Mouse (Mus musculus) adipocyte (in vitro differentiated cells): ENCODE results near the gene Gtf3c6.
"Not testable (repeated sequence)": the region's sequence is repeated elsewhere in the genome, so short reads cannot be mapped to it uniquely, and the experiment has no call there.

Experiments used
- DNase-seq: peaks from one replicate; pipeline ENCODE4 v3.0.0-alpha.2; 2016; ENCODE audit warnings: low spot score

The Gtf3c6 gene

DNA sequence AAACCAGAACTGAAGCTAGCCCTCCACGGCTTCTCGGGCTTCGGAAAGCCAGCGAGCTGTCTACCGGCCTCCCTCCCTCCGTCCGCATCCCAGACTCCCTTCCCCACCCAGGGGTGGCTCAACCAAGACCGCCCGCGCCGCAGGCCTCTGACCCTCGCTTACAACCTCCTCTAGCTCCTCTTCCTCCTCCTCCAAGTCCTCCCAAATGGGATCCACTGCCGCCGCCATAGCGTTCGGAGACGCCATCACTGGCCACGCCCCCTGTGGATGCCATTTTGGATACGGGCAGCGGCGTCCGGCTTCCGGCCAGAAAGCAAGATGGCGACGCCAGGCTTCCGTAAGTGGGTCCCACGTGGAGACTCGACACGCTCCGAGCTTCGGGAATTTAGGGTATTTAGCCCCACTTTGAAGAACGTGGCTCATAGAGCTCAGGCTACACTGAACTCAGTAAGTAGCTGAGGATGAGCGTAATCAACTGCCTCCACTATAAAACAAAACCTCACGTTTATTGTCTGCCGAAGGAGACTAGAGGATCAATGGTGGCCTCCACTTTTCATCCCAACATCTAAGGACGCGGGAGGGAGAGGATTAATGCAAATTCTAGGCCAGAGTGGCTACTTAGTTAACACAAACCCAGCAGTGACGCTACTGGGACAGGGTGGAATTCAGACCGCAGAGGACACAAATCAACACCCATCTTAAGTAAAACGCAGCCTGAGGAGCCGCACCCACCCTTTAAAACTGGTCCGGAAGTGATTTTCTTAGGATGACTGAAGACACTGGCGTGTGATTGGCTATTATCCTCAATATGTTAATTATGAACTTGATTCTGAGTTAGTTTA lies at the start of gene Gtf3c6:
Gene Gtf3c6 (minus strand): TSS at position 695 of the 842 bp plus-strand sequence.
- DNase-seq, result peak; percentile 92

DNA sequence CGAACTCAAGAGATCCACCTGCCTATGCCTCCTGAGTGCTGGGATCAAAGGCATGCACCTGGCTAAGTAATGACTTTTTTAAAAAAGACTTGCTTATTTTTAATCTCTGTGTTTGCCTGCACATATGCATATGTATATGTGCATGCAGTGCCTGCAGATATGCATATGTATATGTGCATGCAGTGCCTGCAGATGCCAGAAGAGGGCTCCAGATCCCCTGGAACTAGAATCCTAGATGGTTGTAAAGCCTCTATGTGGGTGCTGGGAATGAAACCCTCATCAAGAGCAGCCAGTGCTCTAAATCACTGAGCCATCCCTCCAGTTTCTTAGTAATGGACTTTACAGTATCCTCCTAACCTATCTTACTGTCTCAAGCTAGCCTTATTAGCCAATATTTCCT lies 48.1 kb upstream of the Gtf3c6 start:
- DNase-seq, result no peak

DNA sequence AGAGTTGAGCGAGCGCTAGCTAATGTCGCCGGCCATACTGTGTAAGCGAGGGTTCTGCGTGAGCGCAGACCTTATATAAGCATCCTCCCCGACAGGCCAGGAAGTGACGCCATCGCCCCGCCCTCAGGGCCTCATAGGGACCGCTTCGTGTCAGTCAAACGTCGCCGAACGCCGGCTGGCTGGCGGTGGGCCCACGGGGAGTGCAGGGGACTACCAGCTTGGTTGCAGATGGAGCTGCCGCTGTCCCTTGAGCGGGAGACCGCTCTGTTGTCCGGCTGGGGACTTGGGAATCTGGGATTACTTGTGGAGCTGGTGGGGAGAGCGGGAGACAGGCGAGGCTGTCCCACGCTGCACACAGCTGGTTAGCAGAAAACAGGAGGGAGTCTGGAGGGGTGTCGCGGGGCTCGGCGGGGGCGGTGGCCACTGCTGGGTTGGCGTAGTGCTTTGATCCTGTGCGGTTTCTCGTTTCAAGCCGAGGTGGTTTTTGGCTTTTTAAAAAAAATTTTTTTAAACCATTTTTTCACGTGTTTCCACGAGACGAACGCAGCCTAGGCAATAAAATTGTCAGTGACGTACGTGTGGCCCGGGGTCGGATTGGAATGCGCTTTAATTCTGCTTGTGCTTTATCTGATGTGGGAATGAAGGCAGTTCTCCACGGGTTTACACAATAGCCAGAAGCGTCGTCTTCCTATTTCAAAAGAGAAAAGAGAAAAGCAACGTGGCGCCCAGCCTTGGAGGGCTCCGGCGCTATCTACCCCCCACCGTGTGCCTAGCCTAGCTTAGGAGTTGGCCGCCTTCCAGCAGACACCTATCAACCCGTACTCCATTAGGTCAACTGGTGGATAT lies 44.5 kb upstream of the Gtf3c6 start, which contains the start of gene Amd1:
Gene Amd1 (minus strand): TSS at position 47 of the 846 bp plus-strand sequence.
- DNase-seq, result peak; percentile 99

DNA sequence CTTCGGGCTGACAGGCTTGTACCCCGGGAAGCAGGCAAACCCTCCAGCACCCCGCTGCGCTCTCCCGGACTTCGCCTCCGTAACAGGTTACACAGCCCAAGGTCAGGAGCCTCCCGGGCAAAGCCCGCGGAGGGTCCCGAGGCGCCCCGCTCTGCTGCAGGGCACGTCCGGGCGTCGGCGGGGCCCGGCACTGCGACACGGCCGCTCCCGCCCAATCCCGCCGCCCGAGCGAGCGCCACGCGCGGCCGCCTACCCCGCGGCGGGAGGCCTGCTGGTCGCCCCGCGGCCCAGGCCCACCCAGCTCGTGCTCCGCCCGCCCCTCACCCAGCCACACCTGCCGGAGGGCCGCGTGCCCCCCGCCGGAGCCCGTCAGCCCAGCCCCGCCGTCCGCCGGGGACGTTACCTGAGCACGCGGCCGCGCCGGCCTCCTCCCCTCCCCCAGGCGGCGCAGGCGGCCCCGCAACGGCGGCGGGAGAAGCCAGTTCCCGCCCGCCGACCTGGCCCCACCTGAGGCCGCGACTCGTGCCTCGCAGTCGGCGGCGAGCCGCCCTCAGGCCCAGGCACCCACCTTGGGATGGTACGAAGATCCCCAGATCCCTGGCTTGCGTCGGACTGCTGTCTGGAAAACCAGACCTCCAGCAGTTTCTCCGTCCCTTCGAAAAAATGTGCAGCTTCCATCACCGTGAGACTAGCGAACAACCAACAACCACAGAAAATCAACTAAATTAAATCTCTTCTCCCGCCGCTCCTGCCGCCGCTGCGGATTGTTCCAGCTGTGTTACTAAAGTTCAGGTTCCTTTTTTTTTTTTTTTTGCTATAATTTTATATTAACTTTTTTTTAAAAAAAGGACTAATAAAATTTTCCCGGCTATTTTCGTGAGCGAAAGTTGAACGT lies 43.5 kb upstream of the Gtf3c6 start:
- not testable (repeated sequence) for DNase-seq

DNA sequence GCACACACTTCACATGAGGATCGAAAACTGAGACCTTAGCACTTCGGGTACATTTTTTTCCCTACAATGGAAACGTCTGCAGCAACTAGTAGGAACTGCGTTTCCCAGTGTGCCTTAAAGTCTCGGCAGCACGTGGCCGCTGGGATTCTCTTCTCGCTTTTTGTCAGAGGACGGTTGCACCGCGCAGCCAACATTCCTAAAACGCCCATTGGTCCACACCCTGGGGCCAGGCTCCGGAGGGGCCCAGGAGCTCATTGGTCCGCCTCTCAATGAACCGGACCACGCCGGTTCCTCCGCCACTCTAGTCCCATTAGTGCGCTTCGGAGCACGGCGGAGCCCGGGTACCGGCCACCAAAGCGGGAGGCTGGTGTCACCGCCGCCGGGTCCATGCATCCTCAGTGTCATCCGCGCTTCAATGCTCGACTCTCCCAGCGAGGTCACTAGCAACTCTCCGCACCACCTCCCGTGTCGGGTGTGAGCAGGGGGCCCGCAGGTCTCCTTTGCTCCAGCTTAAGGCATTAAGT lies 42.8 kb upstream of the Gtf3c6 start:
- peak; percentile 94 for DNase-seq

DNA sequence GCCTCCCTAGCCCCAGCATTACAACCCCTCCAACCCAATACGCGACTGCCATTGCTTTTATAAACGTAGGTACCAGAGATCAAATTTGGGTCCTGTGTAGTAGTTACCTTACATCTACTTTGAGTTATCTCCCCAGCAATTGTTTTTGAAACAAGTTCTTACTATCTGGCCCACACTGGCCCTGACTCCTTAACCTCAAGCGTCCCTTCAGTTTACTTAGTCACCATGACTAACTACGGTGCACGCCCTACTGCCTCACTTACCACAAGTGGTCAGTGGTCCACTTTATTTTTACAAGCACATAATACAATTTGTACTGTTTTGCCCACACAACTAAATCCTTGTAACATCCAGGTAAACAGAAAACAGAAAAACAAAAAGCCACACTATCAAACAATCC lies 34.7 kb upstream of the Gtf3c6 start:
- no peak for DNase-seq

DNA sequence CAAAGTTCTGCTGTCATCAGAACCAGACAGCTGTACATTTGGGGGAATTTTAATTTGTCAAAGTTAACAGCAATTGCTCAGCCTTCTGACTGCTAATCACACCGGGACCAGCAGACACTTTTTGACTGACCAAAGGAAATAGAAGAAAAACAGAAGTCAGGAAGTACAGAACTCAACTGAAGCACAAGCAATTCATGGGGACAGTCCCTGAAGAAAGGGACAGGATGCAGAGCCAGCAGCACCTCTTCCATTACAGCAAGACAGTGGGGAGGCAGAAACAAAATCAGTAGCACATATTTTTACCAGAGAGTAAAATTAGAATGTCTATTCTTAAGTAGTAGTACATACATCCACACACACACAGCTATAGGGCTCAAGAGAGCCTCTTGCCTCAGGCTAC lies 28.9 kb upstream of the Gtf3c6 start:
- no peak for DNase-seq

DNA sequence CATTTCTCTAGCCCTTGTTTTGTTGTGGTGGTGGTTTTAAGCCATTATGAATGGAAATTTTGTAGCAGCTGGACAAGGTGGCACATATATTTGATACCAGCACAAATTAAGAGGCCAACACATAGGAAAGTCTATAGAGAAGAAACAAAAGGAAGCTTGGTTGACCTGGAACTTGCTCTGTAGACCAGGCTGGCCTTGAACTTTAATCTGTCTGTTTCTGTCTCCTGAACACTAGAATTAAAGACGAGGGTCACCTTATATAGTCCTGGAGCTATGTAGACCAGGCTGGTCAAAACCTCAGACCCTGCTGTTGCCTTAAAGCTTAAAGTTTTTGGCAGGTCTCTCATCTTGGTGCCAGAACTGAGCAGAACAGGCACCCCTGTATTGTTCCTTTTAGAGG lies 27.7 kb upstream of the Gtf3c6 start:
- DNase-seq, result no peak

DNA sequence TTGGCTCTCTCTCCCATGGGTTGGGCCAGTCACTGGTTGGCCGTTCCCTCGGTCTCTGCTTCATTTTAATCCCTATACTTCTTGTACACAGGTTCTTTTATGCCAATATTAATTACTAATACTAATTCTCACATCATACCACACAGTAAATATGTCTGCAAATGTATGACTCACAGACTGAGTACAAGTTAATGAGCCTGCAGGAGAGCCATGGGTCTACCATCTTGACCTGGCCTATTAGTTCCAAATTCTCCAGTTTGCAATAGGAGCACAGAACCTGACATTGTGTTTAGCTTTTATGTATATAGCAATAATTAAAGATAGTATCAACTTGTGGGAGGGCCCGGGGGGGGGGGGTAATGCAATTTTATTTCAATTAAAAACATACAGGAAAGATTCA lies 27.1 kb upstream of the Gtf3c6 start:
- no peak for DNase-seq

DNA sequence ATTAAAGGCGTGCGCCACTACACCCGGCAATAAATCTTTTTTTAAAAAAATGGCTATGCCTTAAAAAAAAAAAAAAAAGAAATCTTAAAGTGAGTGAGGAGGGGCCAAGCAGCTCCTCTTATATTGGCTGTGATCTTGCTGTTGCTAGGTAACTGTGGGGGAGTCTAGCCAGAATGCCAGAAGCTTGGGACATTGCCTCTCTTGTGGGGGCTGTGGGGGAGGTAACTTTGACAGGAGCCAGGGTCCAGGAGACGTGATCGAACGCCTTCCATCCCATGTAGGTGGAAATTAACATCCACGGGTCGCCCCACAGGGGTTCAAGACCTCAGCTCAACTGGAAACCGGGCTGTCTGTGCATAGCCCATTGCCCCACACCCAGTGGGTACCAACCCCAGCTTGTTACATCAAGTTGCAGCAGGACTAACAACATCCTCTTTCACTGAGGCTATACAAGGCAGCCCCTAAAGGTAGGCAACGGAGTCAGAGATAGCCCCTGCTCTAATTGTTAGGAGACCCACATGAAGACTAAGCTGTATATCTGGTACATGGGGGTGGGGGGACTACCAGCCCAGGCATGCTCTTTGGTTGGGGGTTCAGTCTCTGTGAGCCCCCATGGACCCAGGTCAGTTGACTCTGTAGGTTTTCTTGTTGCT lies 26.4 kb upstream of the Gtf3c6 start:
- no peak for DNase-seq

DNA sequence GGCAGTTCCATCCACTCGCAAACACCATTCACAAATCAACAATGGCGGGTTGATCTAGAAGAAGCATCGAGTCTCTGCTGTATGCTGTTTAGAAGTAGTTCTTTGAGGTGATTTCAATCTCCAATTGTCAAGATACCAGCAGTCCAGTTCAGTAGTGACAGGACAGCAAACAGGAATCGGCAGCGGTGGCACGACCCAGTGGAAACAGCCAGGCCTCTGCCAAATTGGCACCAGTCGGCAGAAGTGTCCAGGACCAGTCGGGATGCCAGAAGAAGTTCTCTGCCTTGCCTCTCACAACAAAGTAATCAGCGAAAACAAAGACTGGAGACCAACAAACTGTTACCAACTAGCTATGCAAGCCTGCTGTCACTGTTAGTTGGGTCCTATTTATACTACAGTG lies 25.7 kb upstream of the Gtf3c6 start:
- no peak for DNase-seq

DNA sequence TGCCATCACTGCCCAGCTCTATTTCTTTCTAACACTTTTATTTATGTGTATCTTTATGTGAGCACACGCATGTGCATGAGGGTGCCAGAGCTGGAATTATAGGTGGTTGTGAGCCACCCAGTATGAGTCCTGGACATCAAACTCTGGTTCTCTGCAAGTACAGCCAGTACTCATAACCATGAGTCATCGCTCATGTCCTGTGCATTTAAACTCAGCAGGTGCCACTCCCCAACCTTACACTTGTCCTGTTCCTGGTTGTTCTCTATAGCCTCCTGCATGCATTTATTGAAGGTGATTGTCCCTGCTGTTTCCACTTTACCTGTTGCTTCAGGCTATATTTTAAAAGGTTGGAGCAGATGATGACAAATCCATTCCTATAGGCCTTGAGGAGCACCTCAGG lies 23.7 kb upstream of the Gtf3c6 start:
- no peak for DNase-seq

DNA sequence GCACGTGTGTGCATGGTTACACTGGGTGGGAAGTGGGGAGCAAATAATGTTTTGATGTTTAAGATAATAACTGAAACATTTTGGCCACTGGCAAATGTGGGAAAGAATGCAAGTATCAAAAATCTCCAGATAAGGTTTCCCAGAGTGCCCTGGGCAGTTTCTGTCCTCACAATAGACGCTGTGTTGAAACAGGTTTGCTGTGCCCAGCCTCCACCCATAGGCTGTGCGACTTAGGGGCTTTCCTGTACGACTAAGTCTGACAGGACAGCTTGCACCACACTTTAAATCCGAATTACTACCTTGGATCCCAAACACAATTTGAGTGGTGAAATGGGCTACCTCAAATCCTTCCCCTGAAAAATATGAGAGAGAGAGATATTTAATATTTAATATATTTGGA lies 20.4 kb upstream of the Gtf3c6 start:
- no peak for DNase-seq

DNA sequence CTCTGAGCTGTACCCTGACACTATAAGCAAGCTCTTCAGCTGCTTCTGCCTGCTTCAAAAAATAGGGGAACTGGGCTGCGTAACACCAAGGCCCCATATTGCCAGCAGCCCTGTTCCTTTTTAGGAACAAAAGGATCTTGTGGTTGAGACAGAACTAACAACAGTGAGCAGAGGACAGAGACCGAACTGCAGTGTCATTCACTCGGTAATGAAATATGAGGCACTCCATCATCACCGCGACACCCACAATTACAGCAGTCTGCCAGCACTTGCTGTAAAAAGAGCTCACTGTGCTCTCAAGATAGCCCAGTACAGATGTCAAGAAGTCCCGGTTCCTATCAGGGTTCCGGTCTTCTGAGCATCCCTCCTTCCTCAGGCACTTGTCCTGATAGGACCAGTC lies 18.1 kb upstream of the Gtf3c6 start:
- DNase-seq, result no peak

DNA sequence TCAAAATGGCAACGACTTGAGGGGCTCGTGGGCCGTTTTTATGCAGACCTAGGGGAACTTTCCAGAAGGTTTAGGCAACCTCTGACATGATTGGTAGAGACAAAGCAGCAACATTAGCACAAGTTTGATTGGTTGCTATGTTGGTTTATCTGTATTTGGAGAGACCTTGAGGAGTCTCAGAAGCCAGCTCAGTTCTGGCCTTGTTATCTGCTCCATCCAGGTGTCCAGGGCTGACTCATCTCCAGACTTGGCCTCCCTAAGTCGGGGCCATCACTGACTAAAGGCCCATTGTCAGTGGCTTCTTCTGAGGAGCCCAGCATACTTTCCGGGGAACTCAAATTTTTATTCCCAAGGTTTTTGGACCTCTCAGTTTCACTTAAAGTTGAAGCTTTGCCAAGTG lies 16.0 kb upstream of the Gtf3c6 start:
- DNase-seq, result no peak

DNA sequence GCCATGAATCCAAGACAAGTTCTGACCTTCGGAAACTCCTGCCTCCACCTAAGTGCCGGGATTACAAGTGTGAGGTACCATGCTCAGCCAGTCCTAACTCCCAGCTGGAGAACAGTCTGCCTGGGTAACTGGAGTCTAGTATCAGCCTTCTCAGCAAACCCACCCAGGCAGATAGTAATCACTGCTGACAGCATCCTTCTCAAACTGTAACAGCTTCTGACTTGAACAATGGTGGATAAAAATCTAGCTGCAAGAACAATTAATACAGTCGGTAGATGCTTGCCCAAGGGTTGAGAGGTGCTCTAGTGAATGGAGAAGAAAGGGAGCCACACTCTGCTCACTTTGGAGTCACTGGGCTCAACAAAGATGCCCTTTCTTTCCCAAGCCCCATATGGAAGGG lies 13.3 kb upstream of the Gtf3c6 start:
- DNase-seq, result no peak

DNA sequence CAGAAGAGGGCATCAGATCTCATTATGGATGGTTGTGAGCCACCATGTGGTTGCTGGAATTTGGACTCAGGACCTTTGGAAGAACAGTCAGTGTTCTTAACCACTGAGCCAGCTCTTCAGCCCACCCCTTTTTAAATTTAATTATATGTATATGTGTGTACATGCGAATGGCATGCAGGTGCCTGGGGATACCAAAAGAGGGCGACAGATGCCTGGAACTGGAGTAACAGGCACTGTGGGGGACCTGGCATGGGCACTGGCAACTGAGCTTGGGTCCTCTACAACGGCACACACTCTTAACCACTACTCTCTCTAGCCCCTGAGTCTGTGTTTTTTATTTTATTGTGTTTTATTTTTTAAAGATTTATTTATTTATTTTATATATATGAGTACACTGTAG lies 7.0 kb upstream of the Gtf3c6 start:
- DNase-seq, result no peak

DNA sequence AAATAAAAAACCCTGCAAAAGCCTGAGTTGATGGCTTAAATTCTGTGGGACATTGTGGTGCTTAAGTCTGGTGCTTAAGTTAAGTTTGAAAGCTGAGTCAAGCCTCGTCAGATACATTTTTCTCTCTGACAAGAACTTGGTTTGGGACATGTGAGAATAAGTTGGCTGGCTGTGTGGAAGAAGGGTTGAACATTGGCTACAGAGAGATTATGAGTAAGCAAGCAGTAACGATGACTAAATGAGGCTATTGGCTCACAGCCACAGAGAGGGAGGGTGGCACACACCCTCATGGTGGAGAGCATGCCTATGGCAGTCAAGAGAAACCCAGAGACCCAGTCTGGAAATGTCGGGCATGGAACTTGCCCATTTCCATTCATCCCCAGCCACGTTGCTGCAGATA lies 5.8 kb upstream of the Gtf3c6 start:
- DNase-seq, result peak; percentile 65

DNA sequence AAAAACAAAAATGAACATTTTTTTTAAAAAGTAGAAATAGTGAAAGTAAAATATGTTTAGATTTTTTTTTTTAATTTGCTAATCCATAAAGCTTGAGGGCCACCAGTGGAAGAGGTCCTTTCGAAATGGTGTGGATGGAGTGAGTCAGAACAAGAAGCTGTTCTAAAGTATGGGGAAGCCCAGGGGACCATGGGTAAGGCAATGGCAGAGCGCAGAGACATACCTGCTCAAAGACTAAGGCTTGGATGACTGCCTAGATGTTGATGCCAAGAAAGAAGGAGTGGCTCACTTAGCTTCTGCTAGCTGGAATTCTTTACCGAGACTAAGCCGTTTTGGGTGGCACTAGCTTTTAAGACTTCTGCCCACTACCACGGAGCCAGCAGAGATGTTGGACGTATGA lies 4.3 kb upstream of the Gtf3c6 start:
- no peak for DNase-seq

DNA sequence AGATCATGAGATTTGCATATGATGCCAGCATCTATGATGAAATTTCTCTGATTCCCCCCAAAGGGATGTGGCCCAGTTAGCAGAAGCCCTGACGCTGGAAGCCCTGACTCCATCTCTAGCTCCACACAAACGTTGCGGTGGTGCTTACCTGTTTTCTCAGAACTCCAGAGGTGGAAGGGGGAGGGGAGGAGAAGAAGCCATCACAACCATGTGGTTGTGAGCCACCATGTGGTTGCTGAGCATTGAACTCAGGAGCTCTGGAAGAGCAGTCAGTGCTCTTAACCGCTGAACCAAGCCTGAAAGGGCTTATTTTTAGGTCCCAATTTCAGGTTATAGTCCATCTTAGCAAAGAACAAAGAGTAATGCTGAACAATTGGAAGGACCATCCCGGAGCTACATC lies 2.4 kb upstream of the Gtf3c6 start:
- DNase-seq, result no peak

DNA sequence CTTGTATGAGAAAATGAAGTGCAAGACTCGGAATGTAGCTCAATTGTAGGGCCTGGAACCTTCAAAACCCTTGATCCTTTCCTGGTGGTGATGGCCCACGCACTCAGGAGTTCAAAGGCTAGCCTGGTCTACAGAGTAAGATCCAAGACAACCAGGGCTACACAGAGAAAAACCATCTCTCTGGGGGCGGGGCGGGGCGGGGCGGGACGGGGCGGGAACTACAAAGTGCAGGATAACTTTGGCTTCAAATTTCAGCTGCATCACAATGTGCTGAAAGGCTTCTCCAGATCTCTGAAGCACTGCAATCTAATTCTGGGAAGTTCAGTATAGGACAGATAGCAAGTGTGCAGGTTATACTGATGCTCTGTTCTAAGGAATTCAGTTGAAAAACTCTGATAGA lies 1.6 kb upstream of the Gtf3c6 start:
- DNase-seq, result no peak
